In genomic region chr10:46814271-46814670, GRCm38 (mm10) we compare ENCODE assay signal across 14 mouse cellular contexts.
"Had no signal": no experiment of that assay in that cellular context is flagged by ENCODE, and none has a peak within 500 bp of the region (broad histone marks: within the 10 kb centered on the region; RNA-seq: fewer than 3 reads in every experiment).

No protein-coding gene starts in this region.

- DNase-seq: gastrocnemius, adult 2 months; gastrocnemius, postnatal 10 days; gastrocnemius, postnatal 36 days; heart, adult 18-20 months; heart, postnatal 10 days; heart, postnatal 36 days; kidney, adult 11 months; kidney, adult 2 months; kidney, adult 9 months; kidney, postnatal 14 days; kidney, postnatal 36 days; layer of hippocampus, adult 9-11 months; layer of hippocampus, postnatal 36 days; left cerebral cortex, postnatal 4 days had no signal
